Mouse (Mus musculus) heart, embryonic 12.5 days (tissue): Measurements from ENCODE around the gene Aldh3b2. TPM values are rescaled to one million over a fixed set of nuclear protein-coding genes. Genes with fewer than 3 reads are reported as not detected.

ENCODE experiments used
- ATAC-seq: fragments of 200-750 bp; cut with Nextera tagmentation; 2 replicates; pipeline ENCODE4 v1.8.0; 2017; ENCODE audit warnings: moderate TSS enrichment, moderate library complexity; ENCODE audit not compliant: insufficient number of reproducible peaks, low FRiP score
- H3K27ac ChIP-seq: fragments of 300-500 bp; sonication (generic); 2 replicates; pipeline ENCODE4 v1.5.1; 2016; ENCODE audit warnings: mild to moderate bottlenecking, moderate library complexity; ENCODE audit not compliant: poor library complexity, severe bottlenecking
- H3K27me3 ChIP-seq: fragments of 300-500 bp; sonication (generic); replicated peaks from 2 replicates; pipeline ENCODE4 v1.6.1; 2016; ENCODE audit warnings: mild to moderate bottlenecking, moderate library complexity
- H3K36me3 ChIP-seq: fragments of 300-500 bp; sonication (generic); 2 replicates; pipeline ENCODE4 v1.6.1; 2016; ENCODE audit warnings: mild to moderate bottlenecking, moderate library complexity
- H3K4me1 ChIP-seq: fragments of 300-500 bp; sonication (generic); replicated peaks from 2 replicates; pipeline ENCODE4 v1.6.1; 2016; ENCODE audit warnings: mild to moderate bottlenecking
- H3K4me2 ChIP-seq: fragments of 300-500 bp; sonication (generic); 2 replicates; pipeline ENCODE4 v1.6.1; 2016; ENCODE audit warnings: mild to moderate bottlenecking, moderate library complexity
- H3K4me3 ChIP-seq: fragments of 300-500 bp; sonication (generic); 2 replicates; pipeline ENCODE4 v1.5.1; 2016; ENCODE audit warnings: mild to moderate bottlenecking
- H3K9ac ChIP-seq: fragments of 300-500 bp; sonication (generic); 2 replicates; pipeline ENCODE4 v1.6.1; 2016; ENCODE audit warnings: mild to moderate bottlenecking, moderate library complexity
- H3K9me3 ChIP-seq: fragments of 300-500 bp; sonication (generic); replicated peaks from 2 replicates; pipeline ENCODE4 v1.6.1; 2016; ENCODE audit warnings: mild to moderate bottlenecking, moderate library complexity
- WGBS: fragments of 180-500 bp; shearing (Covaris S2); methylation state at CpG from one replicate; pipeline ENCODE4 v1.1.7; 2016; 5-methylcytosine and 5-hydroxymethylcytosine counted together
- polyA plus RNA-seq: library from polyadenylated mRNA; unstranded; fragments of >200 nt; fragmentation: Nextera tagmentation; extraction: Ambion mirVana; gene quantifications from 2 replicates; pipeline ENCODE4 v1.2.1, GENCODE M21; 2016

The Aldh3b2 gene
- polyA plus RNA-seq, 1 experiment from 2014 or later = 0.86 TPM

- peaks cover 28% of the 10 kb centered on the region for H3K4me1 ChIP-seq
- peak; percentile 98 for ATAC-seq
- H3K4me3 ChIP-seq = peak within 1 kb of the TSS; percentile 85
- no peaks in the 10 kb centered on the region for H3K9me3 ChIP-seq
- under 1% methylated on average over 45 of the region's 45 CpGs for WGBS
- H3K36me3 ChIP-seq = peaks cover 34% of the 10 kb centered on the region
- no peaks in the 10 kb centered on the region for H3K27me3 ChIP-seq
- H3K4me2 ChIP-seq = peak within 1 kb of the TSS; percentile 69
- peak within 1 kb of the TSS; percentile 84 for H3K9ac ChIP-seq
- H3K27ac ChIP-seq = peak within 1 kb of the TSS; percentile 53
Measured at GRCm38 (mm10) chr19:4012432-4013022, 40.4 kb downstream of the Aldh3b2 start, which contains the start of gene Ndufv1. TSS of gene Ndufv1 (minus strand) at chr19:4012806.

GRCm38 (mm10) chr19:4013066-4013465 lies 40.9 kb downstream of the Aldh3b2 start:
- peak; percentile 66 for ATAC-seq
- H3K27ac ChIP-seq = peak overlapping the region; percentile 53

GRCm38 (mm10) chr19:4014802-4015201 lies 42.7 kb downstream of the Aldh3b2 start:
- Histone ChIP-seq H3K36me3 (peaks cover 11% of the 10 kb centered on the region), H3K4me3 (no peak overlapping the region), H3K9me3 (no peaks in the 10 kb centered on the region), H3K27me3 (no peaks in the 10 kb centered on the region), H3K4me2 (no peak overlapping the region), H3K4me1 (peaks cover 28% of the 10 kb centered on the region), H3K27ac (no peak overlapping the region), H3K9ac (no peak overlapping the region)
- no peak for ATAC-seq

More at GRCm38 (mm10) chr19:4013066-4013465, 40.9 kb downstream of the Aldh3b2 start:
- Histone ChIP-seq H3K4me1 (peaks cover 28% of the 10 kb centered on the region), H3K9me3 (no peaks in the 10 kb centered on the region), H3K27me3 (no peaks in the 10 kb centered on the region), H3K4me2 (peak overlapping the region; percentile 55), H3K4me3 (peak overlapping the region; percentile 85), H3K36me3 (peaks cover 28% of the 10 kb centered on the region), H3K9ac (peak overlapping the region; percentile 38)
- WGBS = 8% methylated on average over 9 of the region's 9 CpGs

GRCm38 (mm10) chr19:4015635-4016034 lies 43.5 kb downstream of the Aldh3b2 start:
- Histone ChIP-seq H3K4me3 (no peak overlapping the region), H3K4me2 (no peak overlapping the region), H3K4me1 (peaks cover 28% of the 10 kb centered on the region), H3K36me3 (peaks cover 4% of the 10 kb centered on the region), H3K9me3 (no peaks in the 10 kb centered on the region), H3K27me3 (no peaks in the 10 kb centered on the region), H3K27ac (0 out of 2 replicates have a peak overlapping the region, but pooled peaks have one; percentile 10), H3K9ac (no peak overlapping the region; the same call in 1 of the 2 replicates)
- no peak for ATAC-seq
- 45% methylated on average over 5 of the region's 5 CpGs for WGBS

- no peak overlapping the region for H3K9ac ChIP-seq
- H3K27ac ChIP-seq = no peak overlapping the region
- peaks cover 15% of the 10 kb centered on the region for H3K4me1 ChIP-seq
- WGBS = 61% methylated on average over 10 of the region's 10 CpGs
- H3K9me3 ChIP-seq = no peaks in the 10 kb centered on the region
- H3K36me3 ChIP-seq = no peaks in the 10 kb centered on the region
- no peaks in the 10 kb centered on the region for H3K27me3 ChIP-seq
- no peak overlapping the region for H3K4me3 ChIP-seq
- no peak for ATAC-seq
- no peak overlapping the region for H3K4me2 ChIP-seq
Measured at GRCm38 (mm10) chr19:4017921-4018587, 45.9 kb downstream of the Aldh3b2 start.

- ATAC-seq = peak; percentile 60
- Histone ChIP-seq H3K4me1 (peaks cover 12% of the 10 kb centered on the region), H3K27me3 (no peaks in the 10 kb centered on the region), H3K9ac (no peak overlapping the region), H3K4me2 (no peak overlapping the region), H3K4me3 (no peak overlapping the region), H3K9me3 (no peaks in the 10 kb centered on the region), H3K27ac (no peak overlapping the region), H3K36me3 (no peaks in the 10 kb centered on the region)
- 38% methylated on average over 18 of the region's 18 CpGs for WGBS
Measured at GRCm38 (mm10) chr19:4018743-4019583, 46.8 kb downstream of the Aldh3b2 start.

- H3K4me3 ChIP-seq = no peak overlapping the region
- 57% methylated on average over 7 of the region's 7 CpGs for WGBS
- no peak for ATAC-seq
- H3K9me3 ChIP-seq = peaks cover 16% of the 10 kb centered on the region
- no peaks in the 10 kb centered on the region for H3K4me1 ChIP-seq
- no peaks in the 10 kb centered on the region for H3K27me3 ChIP-seq
- H3K9ac ChIP-seq = no peak overlapping the region
- no peak overlapping the region for H3K4me2 ChIP-seq
- no peak overlapping the region for H3K27ac ChIP-seq
- no peaks in the 10 kb centered on the region for H3K36me3 ChIP-seq
Measured at GRCm38 (mm10) chr19:4023185-4023584, 51.1 kb downstream of the Aldh3b2 start.

- Histone ChIP-seq H3K4me3 (no peak overlapping the region), H3K9me3 (peaks cover 16% of the 10 kb centered on the region), H3K36me3 (no peaks in the 10 kb centered on the region), H3K27ac (no peak overlapping the region), H3K4me1 (no peaks in the 10 kb centered on the region), H3K9ac (no peak overlapping the region), H3K4me2 (no peak overlapping the region), H3K27me3 (no peaks in the 10 kb centered on the region)
- ATAC-seq = no peak
Measured at GRCm38 (mm10) chr19:4027576-4027975, 55.4 kb downstream of the Aldh3b2 start.

Other genes with a start within 250 kb of the Aldh3b2 start
- 29.3 and 32.9 TPM in 2 replicates for gene Kmt5b, start 204.9 kb upstream of the Aldh3b2 start, polyA plus RNA-seq
- gene Chka, start 120.6 kb upstream of the Aldh3b2 start, polyA plus RNA-seq = 30.1 and 36.1 TPM in 2 replicates
- 22.3 and 26.1 TPM in 2 replicates for gene Tcirg1, start 65.2 kb upstream of the Aldh3b2 start, polyA plus RNA-seq
- gene Ndufs8, start 59.6 kb upstream of the Aldh3b2 start, polyA plus RNA-seq = 298 and 324 TPM in 2 replicates
- 2.0 and 2.3 TPM in 2 replicates for gene Aldh3b1, start 42.5 kb upstream of the Aldh3b2 start, polyA plus RNA-seq
- 7.8 and 8.9 TPM in 2 replicates for gene Unc93b1, start 37.1 kb upstream of the Aldh3b2 start, polyA plus RNA-seq
- not detected in 2 replicates for gene Aldh3b3, start 13.7 kb upstream of the Aldh3b2 start, polyA plus RNA-seq
- 9.3 and 9.5 TPM in 2 replicates for gene Acy3, start 14.2 kb downstream of the Aldh3b2 start, polyA plus RNA-seq
- not detected in 2 replicates for gene Tbx10, start 20.4 kb downstream of the Aldh3b2 start, polyA plus RNA-seq
- 41.0 and 44.7 TPM in 2 replicates for gene Nudt8, start 28.3 kb downstream of the Aldh3b2 start, polyA plus RNA-seq
- 4.2 and 4.6 TPM in 2 replicates for gene Gm49405, start 28.3 kb downstream of the Aldh3b2 start, polyA plus RNA-seq
- gene Doc2g, start 31.0 kb downstream of the Aldh3b2 start, polyA plus RNA-seq = 74.6 and 84.9 TPM in 2 replicates
- gene Ndufv1, start 40.5 kb downstream of the Aldh3b2 start, polyA plus RNA-seq = 402 and 417 TPM in 2 replicates
- 346 and 369 TPM in 2 replicates for gene Gstp1, start 65.7 kb downstream of the Aldh3b2 start, polyA plus RNA-seq
- 3.6 and 7.1 TPM in 2 replicates for gene Gstp2, start 73.7 kb downstream of the Aldh3b2 start, polyA plus RNA-seq
- 0.69 TPM in 1 of 2 replicates, not detected in the other for gene Gstp3, start 87.2 kb downstream of the Aldh3b2 start, polyA plus RNA-seq
- gene Cabp2, start 109.2 kb downstream of the Aldh3b2 start, polyA plus RNA-seq = not detected in 2 replicates
- 54.4 and 57.6 TPM in 2 replicates for gene Cdk2ap2, start 124.9 kb downstream of the Aldh3b2 start, polyA plus RNA-seq
- gene Pitpnm1, start 127.7 kb downstream of the Aldh3b2 start, polyA plus RNA-seq = 23.3 and 23.5 TPM in 2 replicates
- gene Aip, start 153.5 kb downstream of the Aldh3b2 start, polyA plus RNA-seq = 80.4 and 82.6 TPM in 2 replicates
- not detected in 2 replicates for gene Gpr152, start 167.5 kb downstream of the Aldh3b2 start, polyA plus RNA-seq
- gene Cabp4, start 171.7 kb downstream of the Aldh3b2 start, polyA plus RNA-seq = 0.13 TPM in 1 of 2 replicates, not detected in the other
- gene Coro1b, start 176.3 kb downstream of the Aldh3b2 start, polyA plus RNA-seq = 115 and 122 TPM in 2 replicates
- gene Ptprcap, start 181.3 kb downstream of the Aldh3b2 start, polyA plus RNA-seq = 0.73 and 1.1 TPM in 2 replicates
- gene Rps6kb2, start 191.0 kb downstream of the Aldh3b2 start, polyA plus RNA-seq = 52.9 and 55.7 TPM in 2 replicates
- 2.5 and 3.6 TPM in 2 replicates for gene Carns1, start 203.2 kb downstream of the Aldh3b2 start, polyA plus RNA-seq
- gene Tbc1d10c, start 219.0 kb downstream of the Aldh3b2 start, polyA plus RNA-seq = 1.5 and 1.6 TPM in 2 replicates
- 627 and 649 TPM in 2 replicates for gene Ppp1ca, start 219.7 kb downstream of the Aldh3b2 start, polyA plus RNA-seq
- gene Rad9a, start 229.3 kb downstream of the Aldh3b2 start, polyA plus RNA-seq = 22.6 and 23.1 TPM in 2 replicates
- 1.3 and 1.4 TPM in 2 replicates for gene Clcf1, start 241.9 kb downstream of the Aldh3b2 start, polyA plus RNA-seq
- gene AC109138.7, start 242.0 kb downstream of the Aldh3b2 start, polyA plus RNA-seq = not detected in 2 replicates